Mouse (Mus musculus): ENCODE results near the gene Amotl1.

Gene Amotl1

GRCm38 (mm10) chr9:14642251-14643021, 2.4 kb downstream of the Amotl1 start:
- in situ Hi-C loops (cut with MboI, MseI), result loop anchor here (25.0 kb wide), 1 partner anchor 1330 kb away; no protein-coding TSS in a partner anchor

GRCm38 (mm10) chr9:14641310-14642067, 3.4 kb downstream of the Amotl1 start:
- in situ Hi-C loops (cut with MboI, MseI), result loop anchor here (25.0 kb wide), 1 partner anchor 1329 kb away; no protein-coding TSS in a partner anchor

GRCm38 (mm10) chr9:14636244-14636643, 8.6 kb downstream of the Amotl1 start:
- in situ Hi-C loops (cut with MboI, MseI), result loop anchor here (25.0 kb wide), 1 partner anchor 1324 kb away; no protein-coding TSS in a partner anchor

GRCm38 (mm10) chr9:14635551-14635950, 9.3 kb downstream of the Amotl1 start:
- in situ Hi-C loops (cut with MboI, MseI), result loop anchor here (25.0 kb wide), 1 partner anchor 1323 kb away; no protein-coding TSS in a partner anchor

- in situ Hi-C loops (cut with MboI, MseI), result loop anchor here (25.0 kb wide), 1 partner anchor 1322 kb away; no protein-coding TSS in a partner anchor
Measured at GRCm38 (mm10) chr9:14634155-14634554, 10.7 kb downstream of the Amotl1 start.

- in situ Hi-C loops (cut with MboI, MseI), result loop anchor here (25.0 kb wide), 1 partner anchor 1320 kb away; no protein-coding TSS in a partner anchor
Measured at GRCm38 (mm10) chr9:14632365-14633163, 12.3 kb downstream of the Amotl1 start.

- in situ Hi-C loops (cut with MboI, MseI), result loop anchor here (25.0 kb wide), 1 partner anchor 1319 kb away; no protein-coding TSS in a partner anchor
Measured at GRCm38 (mm10) chr9:14631729-14632128, 13.1 kb downstream of the Amotl1 start.

- in situ Hi-C loops (cut with MboI, MseI), result loop anchor here (25.0 kb wide), 1 partner anchor 1315 kb away; no protein-coding TSS in a partner anchor
Measured at GRCm38 (mm10) chr9:14627525-14627924, 17.3 kb downstream of the Amotl1 start.

GRCm38 (mm10) chr9:14625961-14626360, 18.9 kb downstream of the Amotl1 start:
- in situ Hi-C loops (cut with MboI, MseI), result loop anchor here (25.0 kb wide), 1 partner anchor 1314 kb away; no protein-coding TSS in a partner anchor

- in situ Hi-C loops (cut with MboI, MseI), result loop anchor here (25.0 kb wide), 1 partner anchor 1313 kb away; no protein-coding TSS in a partner anchor
Measured at GRCm38 (mm10) chr9:14625024-14625423, 19.8 kb downstream of the Amotl1 start.

GRCm38 (mm10) chr9:14623928-14624327, 20.9 kb downstream of the Amotl1 start:
- in situ Hi-C loops (cut with MboI, MseI), result no loop called here

- in situ Hi-C loops (cut with MboI, MseI), result no loop called here
Measured at GRCm38 (mm10) chr9:14623250-14623649, 21.6 kb downstream of the Amotl1 start.

GRCm38 (mm10) chr9:14622848-14623247, 22.0 kb downstream of the Amotl1 start:
- in situ Hi-C loops (cut with MboI, MseI), result no loop called here

GRCm38 (mm10) chr9:14620107-14620506, 24.7 kb downstream of the Amotl1 start:
- in situ Hi-C loops (cut with MboI, MseI), result no loop called here

GRCm38 (mm10) chr9:14614931-14615880, 29.6 kb downstream of the Amotl1 start:
- in situ Hi-C loops (cut with MboI, MseI), result no loop called here

- in situ Hi-C loops (cut with MboI, MseI), result no loop called here
Measured at GRCm38 (mm10) chr9:14614205-14614930, 30.5 kb downstream of the Amotl1 start.

GRCm38 (mm10) chr9:14613308-14614204, 31.3 kb downstream of the Amotl1 start:
- in situ Hi-C loops (cut with MboI, MseI), result no loop called here

GRCm38 (mm10) chr9:14612588-14612987, 32.3 kb downstream of the Amotl1 start:
- in situ Hi-C loops (cut with MboI, MseI), result no loop called here
